Mouse (Mus musculus): ENCODE data around the gene Ncs1. TPM values are rescaled to one million over a fixed set of nuclear protein-coding genes. Genes with fewer than 3 reads are reported as not detected.
A peak's percentile ranks its signal among the peaks of the same experiment; 100 is the strongest.

Ncs1 gene
- total and polyA plus RNA-seq, 3 experiments, result 2.9 to 12.8 (median 3.0) TPM

GRCm38 (mm10) chr2:31245051-31245450 is 572 bp upstream of the Ncs1 start:
- DNase-seq, result no peak

DNA sequence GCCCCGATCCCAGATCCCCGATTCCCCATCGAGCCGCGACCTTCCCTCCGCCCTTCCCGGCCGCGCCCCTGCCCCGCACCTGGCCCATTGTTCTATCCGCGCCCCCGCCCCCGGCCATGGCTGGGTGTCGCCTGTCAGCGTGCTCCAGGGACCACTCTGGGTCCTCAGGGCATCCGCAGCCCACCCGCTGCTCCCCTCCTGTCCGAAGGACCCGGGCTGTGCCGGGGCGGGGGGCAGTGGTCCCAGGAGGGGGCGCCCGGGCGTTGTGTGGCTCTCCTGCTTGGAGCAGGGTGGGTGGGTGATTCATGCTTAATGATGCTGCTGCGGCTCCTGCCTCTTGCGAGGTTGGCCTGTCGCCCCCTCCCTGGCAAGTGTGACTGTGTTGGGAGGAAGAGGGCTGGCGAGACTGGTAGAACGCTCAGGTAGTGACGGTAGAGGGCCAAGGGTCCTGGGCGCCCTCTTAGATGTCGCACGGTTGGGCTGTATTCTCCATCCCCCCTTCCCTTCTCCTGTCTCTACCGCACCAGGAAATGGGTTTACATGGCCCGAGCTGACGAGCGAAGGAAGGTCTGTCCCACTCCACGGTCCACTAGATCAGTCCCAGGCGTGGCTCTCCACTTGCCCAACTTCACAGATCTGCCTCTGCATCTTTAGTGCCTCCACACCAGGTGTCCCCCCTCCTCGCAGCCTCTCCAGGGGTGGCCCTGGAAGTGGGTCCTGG is 788 bp downstream of the Ncs1 start:
- DNase-seq, result peak; percentile 25

DNA sequence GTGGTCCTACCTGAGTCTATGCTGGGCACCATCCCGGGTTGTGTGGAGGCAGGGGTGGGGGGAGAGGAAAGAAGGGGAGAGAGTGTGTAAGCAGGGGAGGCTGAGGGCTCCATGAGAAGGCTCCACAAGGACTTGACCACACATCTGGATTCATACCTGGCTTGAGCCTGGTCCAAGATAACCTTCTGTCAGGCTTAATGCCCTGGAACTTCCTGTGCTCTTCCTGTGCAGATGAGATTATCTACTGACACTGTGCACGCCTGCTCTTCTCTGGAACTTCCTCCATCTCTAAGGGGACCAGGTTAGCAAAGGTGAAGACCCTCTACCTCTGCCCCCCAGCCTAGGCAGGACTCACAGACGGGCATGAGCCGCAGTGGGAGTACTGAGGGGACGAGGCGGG is 3.2 kb downstream of the Ncs1 start:
- DNase-seq, result no peak

DNA sequence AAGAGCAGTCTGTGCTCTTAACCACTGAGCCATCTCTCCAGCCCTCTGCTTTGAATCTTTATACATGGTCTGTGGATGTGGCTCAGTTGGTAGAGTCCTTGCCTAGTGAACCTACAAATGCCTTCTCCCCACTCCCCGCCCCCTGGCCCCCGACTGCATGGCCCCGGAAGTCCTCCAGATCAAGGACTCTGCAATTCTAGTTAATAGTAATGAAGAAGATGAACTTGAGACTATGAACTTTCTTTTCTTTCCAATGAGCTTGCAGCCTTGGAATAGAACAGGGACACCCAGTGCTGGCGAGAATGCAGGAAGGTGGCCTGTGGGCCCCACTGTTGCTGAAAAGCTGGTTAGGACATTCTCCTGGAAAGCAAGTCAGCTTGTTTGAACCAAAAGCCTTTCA is 6.5 kb downstream of the Ncs1 start:
- DNase-seq, result no peak

DNA sequence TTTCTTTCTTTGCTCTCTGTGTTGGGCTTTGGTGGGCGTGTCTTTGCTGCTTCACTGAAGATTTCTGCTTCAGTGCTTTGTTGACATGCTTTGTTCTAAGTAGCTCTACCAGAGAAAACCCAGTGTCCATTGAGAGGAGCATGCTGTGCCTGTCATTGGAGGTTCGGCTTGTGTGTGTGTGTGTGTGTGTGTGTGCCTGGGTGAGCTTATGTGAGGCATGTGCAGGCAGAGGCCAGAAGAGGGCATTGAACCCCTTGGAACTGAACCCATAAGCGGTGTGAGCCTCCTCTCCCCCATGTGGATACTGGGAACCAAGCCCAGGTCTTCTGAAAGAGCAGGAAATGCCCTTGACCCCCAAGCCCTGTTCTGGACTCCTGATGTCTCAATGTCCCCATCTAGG is 7.8 kb downstream of the Ncs1 start:
- DNase-seq, result no peak

DNA sequence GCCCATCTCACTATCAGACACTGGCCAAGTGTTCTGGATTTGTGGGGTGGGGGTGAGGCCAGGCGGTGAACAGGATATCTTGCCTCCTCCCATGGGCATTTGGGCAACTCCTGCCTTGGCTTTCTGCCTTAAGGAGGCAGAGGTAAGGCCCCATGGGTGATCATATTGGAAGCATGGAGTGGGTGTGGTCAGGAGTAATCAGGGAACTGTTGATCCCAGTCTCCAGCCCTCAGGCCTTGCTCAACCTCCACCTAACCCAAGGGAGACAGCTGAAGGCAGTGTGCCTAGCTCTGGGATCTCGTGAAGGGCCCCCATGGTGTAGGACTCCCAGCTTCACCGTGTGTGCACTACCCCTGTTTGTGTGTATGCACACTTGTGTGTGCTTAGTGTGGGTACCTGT is 9.2 kb downstream of the Ncs1 start:
- no peak for DNase-seq

GRCm38 (mm10) chr2:31255952-31256938 is 10.6 kb downstream of the Ncs1 start:
- DNase-seq, result peak; percentile 39

- no peak for DNase-seq
Measured at GRCm38 (mm10) chr2:31257096-31257495, 11.5 kb downstream of the Ncs1 start.

GRCm38 (mm10) chr2:31258609-31259366 is 13.2 kb downstream of the Ncs1 start:
- DNase-seq, result peak; percentile 89

DNA sequence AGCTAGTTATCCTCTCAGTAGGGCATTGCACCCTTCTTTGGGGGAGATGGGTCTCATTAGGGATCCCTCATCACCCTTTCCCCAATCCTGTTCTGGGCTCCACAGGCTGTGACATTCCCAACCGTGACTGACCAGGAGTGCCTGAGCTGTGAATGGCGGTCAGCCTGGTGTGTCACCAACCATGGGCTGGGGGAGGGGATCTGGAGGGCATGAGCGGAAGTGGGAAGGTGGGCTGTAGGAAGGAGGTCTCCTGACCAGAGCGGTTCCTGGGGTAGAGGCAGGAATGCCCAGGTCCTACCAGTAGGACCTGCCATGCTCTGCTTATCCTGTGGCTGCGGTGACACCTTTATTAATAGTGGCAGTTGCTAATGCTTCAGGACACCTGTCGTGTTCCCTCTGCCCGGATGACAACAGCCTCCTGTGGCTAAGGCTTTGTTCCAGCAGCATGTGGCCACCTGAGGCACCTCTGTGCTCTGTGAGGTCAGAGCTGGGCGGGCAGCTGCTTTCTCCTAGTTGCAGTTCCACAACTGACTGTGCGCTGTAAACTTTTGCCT is 13.8 kb downstream of the Ncs1 start:
- no peak for DNase-seq

- peak; percentile 9 for DNase-seq
Measured at GRCm38 (mm10) chr2:31260549-31260948, 14.9 kb downstream of the Ncs1 start.

- peak; percentile 13 for DNase-seq
Measured at GRCm38 (mm10) chr2:31263039-31263461, 17.4 kb downstream of the Ncs1 start.

GRCm38 (mm10) chr2:31263746-31264378 is 18.2 kb downstream of the Ncs1 start:
- peak; percentile 80 for DNase-seq

- no peak for DNase-seq
Measured at GRCm38 (mm10) chr2:31267447-31267846, 21.8 kb downstream of the Ncs1 start.

- DNase-seq, result no peak
Measured at GRCm38 (mm10) chr2:31268631-31269030, 23.0 kb downstream of the Ncs1 start.

DNA sequence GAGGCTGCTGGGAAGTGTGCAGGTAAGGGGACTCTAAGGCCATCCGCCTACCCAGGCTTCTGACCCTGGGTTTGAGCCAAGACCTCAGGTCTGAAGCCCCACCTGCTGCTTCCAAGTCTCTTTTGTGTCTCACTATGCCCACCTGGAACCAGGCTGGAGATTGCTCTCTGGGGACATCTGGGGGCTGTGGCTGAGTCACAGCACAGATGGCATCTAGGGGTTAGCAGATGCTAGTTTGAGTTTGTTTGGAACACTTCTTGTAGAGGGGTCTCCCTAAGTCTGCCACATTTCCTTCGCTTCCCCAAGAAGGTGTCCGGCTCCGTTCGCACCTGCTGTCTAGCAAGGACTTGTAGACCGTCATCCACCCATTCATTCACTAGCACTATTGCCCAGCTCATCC is 23.6 kb downstream of the Ncs1 start:
- DNase-seq, result no peak

- DNase-seq, result no peak
Measured at GRCm38 (mm10) chr2:31269847-31270246, 24.2 kb downstream of the Ncs1 start.

- DNase-seq, result no peak
Measured at GRCm38 (mm10) chr2:31270470-31270869, 24.8 kb downstream of the Ncs1 start.

DNA sequence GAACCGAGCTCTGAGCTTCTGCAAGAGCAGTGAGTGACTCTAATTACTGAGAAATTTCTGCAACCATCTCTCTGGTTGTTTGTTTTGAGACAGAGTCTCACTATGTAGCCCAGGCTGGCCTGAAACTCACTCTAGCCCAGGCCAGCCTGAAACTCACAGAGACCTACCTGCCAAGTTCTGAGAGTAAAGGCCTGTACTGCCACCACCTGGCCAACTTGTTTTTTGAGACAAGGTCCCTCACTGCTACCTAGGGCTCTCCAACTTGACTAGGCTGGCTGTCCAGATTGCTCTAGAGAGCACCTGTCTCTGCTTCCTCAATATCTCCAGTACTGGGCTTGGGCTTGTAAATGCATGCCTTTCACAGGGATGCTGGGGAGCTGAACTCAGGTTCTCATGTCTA is 25.4 kb downstream of the Ncs1 start:
- DNase-seq, result no peak

- no peak for DNase-seq
Measured at GRCm38 (mm10) chr2:31274993-31275392, 29.4 kb downstream of the Ncs1 start.

GRCm38 (mm10) chr2:31277810-31278209 is 32.2 kb downstream of the Ncs1 start:
- no peak for DNase-seq

GRCm38 (mm10) chr2:31278483-31278882 is 32.9 kb downstream of the Ncs1 start:
- no peak for DNase-seq

Data from adrenal gland, adult 2 months (tissue).